Mouse (Mus musculus) naive thymus-derived CD4-positive, alpha-beta T cell, adult 2 months (primary cell): ENCODE measurements around the gene Lgr5.
A peak's percentile ranks its signal among the peaks of the same experiment; 100 is the strongest.

Experiments
- DNase-seq: peaks from one replicate; pipeline ENCODE4 v3.0.0-alpha.2; 2011; ENCODE audit warnings: low read depth

Lgr5 gene

DNA sequence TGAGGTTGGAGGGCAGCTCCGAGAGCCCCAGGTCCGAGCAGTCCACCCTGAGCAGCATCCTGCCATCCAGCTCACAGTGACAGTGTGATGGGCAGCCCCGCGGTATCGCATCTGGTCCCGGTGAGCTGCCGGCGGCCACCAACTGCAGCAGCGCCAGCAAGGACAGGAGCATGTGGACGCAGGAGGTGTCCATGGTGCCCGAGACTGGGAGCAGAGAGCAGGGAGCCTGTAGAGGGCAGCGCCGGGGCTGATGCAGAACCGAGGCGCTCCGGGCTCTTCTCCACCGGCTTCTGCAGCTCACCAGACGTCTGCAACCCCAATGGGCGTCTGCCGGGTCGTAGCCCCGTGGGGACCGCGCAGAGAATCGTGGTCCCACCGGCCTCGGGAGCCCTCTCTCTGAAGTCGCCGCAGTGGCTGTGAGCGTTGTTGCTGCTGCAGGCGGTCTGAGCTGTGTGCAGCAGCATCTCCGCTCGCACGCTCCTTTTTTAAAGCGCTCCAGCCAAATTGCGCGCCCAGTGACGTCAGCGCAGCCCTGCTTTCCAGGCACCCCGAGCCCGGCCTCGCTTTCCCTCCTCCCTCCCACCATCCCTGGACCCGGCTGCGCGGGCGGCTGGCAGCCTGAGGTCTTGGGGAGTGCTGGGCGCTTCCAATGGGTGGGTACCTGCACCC, at the start of gene Lgr5:
Lgr5 (minus strand) TSS at position 480 of the 669 bp plus-strand sequence.
- DNase-seq: no peak

DNA sequence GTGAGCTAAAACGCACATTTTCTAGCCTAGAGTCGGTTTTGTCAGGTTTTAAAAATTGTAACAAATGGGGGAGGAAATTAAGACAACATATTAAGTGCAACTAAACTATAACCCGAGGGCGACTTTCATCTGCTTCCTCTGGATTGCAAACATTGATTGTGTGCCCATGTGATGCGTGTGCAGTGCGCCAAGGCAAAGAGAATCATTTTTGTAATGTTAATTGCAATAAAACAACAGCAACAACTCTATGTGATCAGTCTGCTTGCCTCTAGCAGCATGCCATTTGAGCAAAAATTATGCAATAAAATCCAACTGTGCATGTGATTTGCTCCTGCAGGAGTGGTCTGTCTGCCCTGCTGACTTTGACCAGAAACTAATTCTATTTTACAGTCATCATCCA, 39.1 kb upstream of the Lgr5 start:
- no peak for DNase-seq

DNA sequence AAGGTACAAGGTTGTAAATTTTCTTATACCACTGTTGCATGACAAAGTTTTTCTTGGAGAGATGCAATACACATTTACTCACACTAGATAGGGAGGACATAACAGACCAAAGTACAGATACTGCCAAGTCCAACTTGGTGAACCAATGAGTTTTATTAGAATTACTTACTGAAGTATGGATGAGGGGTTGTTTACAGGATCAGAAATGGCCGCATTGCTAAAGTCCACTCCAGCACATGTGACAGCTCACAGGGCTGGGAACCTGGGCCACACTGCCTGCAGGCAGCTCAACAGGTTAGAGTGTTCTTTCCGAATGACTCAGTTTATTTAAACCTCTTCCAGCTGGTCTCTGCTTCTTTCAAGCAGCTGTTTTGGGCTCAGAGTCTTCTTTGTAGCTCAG, 37.4 kb upstream of the Lgr5 start:
- no peak for DNase-seq

DNA sequence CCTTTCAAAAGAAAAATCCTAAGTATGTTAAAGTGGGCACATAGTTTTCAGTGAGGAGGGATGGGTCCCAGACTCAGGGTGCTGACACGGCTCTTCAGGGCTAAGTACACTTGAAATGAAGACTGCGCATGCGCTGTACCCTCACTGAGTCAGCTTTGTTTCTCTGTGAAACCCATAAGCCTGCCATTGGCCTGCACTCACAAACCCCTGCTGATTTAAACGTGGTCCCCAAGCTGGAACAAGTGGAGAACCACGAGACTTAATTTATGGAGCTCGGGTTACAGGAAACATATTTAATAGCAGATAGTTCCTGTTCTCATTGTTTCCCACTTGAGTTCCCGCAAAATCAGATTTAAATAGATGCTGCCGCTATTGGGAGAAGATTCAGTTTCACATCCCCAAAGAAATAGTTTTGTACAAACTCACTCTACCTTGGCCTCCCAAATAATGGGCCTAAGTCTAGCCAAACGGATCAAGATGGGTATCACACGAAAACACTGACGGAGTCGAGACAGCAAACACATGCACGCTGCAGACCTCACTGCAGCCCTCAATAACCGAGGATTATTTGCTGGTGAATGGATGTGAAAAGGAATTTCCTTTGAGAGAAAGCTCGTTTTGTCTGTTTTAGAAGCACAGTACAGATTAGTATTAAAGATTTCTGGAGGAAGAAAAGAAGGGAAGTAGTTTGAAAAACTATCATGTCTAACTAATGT, 36.5 kb upstream of the Lgr5 start:
- no peak for DNase-seq

DNA sequence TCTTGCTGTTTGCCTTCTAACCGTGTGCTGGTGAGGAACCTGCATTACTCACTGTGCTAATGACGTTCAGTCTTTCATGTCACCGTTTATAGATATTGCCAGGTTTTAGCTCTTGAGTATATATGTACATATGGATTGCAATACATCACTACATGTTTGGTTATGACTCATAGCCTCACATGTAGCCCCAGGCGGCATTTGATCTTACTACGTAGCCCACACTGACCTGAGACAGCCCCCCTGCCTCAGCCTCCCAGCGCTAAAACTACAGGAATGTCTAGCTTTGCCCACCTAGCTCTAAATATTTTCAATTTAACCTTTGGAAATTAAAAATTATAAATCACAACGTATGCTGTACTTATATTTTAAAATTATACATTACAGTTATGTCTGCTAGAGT, 35.9 kb upstream of the Lgr5 start:
- no peak for DNase-seq

DNA sequence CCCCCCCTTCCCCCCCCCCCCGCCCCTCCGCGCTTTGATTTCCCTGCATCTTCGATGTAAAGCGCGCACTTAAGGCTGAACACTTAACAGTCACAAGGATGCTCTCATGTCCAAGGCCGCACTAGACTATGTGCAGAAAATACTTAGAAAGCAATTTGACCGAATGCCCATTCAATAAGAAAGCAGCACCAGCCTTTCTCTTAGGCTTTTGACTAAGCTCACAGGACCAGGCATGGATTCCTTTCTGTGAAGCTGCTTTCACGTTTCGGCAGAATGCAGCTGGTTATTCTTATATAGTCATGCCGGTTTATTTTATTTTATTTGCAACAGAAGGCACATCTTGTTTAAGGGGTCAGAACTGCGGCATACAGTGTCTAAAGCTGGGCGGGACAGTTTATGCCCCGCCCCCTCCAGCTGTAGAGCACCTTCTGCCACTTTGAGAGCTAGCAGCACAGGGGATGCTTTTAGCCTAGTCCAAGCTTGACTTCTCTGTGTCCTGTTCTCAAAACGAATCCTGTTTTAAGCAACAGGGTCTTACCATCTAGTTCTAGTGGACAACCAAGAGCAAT, 30.8 kb upstream of the Lgr5 start:
- no peak for DNase-seq

DNA sequence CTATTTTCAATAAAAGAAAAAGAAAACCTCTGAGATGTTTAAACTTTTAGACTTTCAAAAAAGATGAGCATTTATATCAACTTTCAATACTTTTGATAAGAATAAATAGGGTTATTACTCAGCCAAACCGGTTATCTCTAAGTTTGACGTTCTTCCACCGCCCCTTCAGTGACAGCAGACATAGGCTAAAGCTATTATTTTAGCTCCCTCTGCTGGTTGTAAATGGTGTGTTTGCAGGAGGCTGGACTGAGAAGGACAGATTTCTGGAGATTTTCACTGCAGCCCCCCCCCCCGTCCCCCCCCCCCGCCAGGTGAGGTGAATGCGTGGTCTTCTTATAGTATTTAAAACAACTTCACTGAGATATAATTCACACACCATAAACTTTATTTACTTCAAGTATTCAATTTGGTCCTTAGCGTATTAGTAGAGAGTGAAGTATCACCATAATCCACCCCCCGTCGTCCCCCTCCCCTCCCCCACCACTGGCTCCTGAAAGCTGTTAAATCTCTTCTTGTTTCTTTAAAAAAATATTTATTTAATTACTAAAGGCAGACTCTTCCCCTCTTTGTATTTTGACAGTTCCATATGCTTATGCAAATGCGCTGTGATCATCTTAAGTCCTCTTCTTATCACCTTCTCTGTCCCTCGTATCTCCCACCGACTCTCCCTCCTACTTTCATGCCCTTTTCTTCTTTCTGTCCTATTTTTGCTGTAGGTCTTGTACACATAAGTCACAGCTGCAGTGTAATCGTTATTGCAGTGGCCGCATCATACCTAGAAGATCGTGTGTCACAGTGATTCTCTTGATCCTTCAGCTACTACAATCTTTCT, 30.1 kb upstream of the Lgr5 start:
- DNase-seq: peak; percentile 35

DNA sequence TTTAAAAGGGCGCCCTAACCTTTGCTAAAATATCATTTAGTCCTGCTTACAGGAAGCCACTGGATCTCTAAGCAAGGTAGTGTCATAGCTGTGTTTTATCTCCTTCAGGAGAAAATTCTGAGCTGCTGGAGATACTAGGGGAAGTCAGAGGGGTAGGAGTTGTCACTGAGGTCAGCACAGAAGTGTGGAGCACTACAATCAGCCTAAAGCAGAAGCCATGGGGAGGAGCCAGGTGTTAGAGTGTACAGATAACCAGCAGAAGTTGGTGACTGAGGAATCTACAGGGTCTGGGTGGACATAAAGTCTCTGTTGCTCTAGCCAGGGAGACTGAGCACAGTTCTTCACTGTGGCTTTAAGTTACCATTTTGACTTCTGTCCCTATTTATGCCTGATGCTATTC, 8.2 kb upstream of the Lgr5 start:
- DNase-seq: no peak

DNA sequence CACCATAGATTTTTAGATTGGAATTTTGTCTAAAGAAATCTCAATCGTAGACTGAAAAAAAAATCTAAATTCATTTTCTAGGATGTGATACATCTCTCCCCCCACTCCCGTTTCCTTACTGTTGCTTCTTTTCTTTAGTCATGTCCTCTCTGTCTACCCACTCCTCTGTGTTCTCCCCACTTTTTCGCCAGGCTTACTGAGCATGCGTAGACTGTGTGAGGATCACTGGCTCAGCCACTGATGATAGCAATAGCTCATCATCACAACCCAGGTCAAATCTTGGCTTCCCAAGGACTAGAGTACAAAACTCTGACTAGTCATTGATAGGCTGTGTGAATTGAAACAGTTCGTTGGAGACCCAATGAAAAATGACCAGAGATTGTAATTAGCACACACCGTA, 6.1 kb upstream of the Lgr5 start:
- no peak for DNase-seq

DNA sequence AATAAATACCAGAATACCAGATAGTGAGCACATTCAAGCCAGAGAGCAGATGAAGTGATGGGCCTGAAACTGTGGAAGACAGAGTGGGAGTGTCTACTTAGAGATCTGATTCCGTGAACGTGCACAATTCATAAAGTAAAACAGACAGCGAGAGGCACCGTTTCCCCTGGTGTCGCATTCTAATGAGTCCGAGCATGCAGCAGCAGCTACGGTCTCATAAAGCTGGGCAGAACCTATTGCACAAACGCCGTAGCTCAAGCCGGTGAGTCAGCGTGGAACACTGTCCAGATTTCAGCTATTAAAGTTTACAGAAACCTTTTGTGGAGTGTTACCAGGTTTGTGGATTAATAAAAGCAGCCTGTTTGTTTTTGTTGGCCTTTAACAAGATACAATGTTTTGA, 5.6 kb upstream of the Lgr5 start:
- DNase-seq: no peak

DNA sequence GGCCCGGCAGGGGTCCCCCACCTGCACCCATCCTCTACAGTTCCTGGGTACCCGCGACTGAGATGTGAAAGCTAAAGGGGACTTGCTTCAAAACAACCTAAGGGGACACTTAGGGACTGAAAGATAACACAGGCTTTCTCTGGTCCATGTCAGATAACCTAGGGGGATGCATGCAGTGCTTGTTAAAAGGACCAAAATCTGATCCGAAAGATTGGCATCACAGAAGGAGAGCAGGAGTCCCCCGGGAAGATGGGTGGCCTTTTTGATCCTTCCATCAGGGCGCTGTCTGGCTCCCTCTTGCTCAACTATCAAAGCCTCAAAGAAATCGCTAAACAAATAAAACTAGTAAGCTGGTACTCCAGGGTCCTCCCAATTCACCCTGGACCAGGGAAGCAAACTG, 399 bp upstream of the Lgr5 start:
- no peak for DNase-seq

DNA sequence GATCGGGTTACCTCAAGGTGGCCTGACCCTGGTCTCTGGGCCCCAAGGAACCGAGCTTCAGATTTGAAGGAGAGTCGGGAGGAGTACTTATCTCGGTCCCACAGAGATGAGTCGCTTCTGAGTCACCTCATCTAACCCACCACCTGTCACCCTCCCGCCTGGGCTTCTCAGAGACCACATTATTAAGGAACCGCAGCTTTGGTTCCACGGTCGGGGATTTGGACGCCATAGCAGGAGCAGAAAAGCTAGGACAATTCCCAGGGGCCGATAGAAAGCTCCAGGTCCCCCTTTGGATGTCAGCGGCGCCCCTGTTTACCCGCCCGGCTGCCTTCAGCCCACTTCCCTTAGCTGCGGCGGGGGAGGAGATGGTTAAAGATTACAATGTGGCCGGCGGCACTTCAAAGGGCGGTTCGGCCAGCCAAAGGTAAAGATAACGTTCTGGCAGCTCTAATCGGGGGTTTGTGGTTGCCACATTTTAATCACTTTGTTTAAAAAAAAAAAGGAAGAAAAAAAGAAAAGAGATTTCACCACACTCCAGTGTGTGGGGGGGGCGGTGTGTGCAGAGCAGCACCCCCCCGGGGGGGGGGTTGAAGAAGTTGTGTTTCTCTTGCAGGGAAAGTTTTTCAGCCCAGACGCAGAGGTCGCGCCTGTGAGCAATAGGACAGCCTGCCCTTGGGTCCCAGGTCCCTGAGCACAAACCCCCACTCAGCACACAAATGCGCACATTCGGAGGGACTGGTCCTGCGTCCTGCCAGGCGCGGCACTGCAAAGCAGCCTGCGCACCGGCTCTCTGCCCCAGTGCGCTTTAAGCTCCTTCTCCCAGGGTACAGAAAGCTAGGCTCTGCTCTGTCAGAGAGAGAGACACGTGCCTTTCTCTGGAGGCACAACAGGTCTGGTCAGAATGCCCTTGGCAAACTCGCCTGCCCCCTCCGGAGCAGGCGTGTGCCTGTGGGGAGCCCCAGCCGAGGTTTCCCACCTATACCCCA, 1.0 kb downstream of the Lgr5 start:
- DNase-seq: no peak

DNA sequence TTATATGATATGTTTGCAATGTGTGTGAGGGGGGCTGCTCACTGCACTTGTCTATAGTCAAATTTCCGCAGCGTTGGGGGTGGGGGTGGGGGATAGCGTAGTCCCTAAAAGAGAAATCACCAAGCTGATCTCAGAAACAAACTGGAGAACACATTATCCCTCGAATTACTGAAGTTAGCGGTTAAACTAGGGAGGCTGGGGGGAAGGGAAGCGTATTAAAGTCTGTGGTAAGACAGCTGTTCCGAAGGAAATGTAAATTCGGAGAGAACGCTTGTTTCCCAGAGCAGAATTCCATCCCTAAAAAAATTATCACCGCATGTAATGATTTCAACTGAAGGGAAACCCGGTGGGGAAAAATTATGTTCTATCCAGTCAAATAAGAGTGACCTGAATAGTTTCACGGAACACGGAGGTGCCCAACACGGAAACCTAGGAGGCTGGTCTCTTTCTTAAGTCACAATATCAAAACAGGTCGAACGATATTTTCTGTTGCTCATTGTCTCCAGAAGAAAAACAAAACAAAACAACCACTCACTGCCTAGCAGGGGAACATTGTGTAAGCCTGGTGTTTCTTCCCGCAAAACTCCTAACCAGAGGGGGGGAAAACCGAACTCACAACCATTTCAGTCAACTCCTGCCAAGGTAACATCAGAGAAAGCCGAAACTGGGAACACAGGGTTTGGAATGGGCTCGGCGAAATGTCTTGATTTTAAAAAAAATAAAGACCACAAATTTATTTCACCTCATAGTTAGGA, 1.9 kb downstream of the Lgr5 start:
- no peak for DNase-seq

DNA sequence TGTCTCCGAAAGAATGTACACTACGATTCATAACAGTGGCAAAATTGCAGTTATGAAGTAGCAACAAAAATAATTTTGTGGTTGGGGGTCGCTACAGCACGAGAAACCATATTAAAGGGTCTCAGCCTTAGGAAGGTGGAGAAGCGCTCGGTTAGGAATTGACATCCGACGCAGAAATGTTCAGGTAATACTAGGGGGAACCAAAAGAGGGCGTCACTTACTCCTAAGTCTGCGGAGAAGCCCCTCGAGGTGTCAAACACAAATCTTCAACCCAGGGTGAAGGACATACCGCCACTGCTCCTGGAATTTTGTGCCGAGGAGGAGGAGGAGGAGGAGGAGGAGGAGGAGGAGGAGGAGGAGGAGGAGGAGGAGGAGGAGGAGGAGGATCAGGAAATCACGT, 2.9 kb downstream of the Lgr5 start:
- DNase-seq: no peak

DNA sequence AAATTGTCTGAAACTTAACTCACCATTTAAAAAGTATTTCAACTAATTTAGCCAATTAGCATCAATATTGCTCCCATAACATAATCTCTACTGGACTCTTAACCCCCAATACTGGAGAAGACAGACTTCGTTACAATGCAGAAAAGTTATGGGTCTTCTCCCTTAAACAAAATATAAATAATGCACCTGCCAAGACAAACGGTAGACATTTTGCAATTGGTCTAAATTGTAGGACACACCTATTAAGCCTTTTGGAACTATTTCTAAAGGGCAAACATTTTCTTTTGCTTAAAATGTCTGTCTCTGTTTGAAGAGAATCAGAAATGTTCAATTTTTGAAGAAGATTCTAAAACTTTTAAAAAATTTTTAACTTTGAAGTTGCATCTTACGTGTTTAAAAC, 4.5 kb downstream of the Lgr5 start:
- DNase-seq: no peak

DNA sequence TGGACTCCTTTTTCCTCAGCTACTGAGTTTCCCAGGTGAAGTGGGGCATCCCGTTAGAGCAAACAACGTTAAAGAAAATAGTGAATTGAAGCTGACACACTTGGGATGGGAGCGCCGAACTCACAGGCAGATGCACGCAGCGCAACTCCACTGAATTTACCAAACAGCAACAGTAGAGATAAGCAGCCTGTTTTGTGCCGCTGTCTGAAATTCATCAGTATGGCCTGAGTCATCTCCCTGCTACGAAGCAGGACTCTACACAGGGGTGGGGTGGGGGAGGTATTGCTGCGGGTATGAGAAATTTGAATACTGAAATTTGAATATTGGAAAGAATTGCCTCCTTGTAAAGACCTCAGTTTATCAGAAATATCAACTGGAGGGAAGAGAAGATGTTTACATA, 5.6 kb downstream of the Lgr5 start:
- DNase-seq: no peak

DNA sequence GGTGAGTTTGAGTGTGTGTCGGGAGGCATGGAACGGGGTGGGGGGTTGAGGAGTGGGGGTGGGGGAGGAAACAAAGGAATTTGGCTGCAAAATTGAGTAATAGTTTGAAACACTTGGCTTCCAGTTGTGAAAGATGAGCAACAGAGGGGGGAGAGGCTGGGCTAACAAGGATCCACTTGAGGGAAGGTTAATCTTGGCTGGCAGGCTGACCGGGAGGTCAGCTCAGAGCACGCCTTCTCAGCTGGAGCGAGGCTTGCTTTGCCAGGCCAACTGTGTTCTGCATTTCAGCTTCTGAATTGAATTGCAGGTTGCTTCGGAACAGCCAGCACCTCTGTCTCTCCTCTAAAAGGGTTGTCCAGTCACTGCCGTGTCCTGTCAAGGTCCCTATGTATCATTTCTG, 8.1 kb downstream of the Lgr5 start:
- DNase-seq: no peak

DNA sequence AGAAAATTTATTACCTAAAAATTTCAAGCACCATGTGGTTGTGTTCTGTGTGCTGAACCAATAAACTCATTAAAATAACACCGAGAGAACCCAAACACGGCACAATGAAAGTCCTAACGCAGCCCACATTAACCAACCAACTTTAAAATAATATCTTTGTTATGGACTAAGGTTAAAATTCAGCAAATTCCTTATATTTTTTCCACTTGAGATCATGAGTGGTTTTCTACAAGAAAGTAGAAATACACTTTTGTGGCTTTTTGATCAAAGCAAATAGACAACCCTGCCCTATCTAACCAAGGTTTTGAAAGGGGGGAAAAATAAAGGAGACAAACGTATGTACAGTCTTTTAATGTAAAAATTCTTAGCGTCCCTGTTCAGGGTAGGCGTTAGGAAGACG, 8.5 kb downstream of the Lgr5 start:
- no peak for DNase-seq

DNA sequence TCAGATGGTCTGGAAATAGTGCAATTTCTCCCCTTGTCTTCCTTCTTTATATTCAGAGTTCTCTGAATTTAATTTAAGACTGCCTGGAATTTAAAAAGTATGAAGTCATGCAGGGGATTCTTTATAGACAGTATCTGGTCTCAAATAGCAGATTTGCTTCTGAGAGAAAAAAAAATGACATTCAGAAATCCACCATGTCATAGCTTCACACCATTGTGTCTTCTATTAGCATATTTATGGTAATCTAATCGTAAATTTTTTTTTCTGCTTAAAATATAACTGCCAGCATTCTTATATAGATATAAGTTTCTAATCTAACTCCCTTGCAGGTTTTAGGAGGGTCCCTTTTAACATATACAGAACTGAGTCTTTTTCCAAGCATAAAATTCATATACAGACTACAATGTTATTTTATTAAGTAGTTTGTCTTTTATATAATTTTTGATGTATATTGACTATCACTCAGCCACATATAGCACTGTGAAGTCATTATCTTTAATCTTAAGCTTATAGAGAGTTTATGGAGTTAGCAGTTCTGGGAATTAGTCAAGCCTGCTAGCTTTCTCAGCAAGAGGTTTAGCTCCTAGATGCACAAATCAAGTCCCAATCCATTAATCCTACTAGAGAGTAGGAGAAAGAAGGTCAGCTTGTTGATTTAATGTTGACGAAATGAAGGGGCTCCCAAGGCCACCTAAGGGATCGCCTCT, 15.7 kb downstream of the Lgr5 start:
- DNase-seq: no peak

DNA sequence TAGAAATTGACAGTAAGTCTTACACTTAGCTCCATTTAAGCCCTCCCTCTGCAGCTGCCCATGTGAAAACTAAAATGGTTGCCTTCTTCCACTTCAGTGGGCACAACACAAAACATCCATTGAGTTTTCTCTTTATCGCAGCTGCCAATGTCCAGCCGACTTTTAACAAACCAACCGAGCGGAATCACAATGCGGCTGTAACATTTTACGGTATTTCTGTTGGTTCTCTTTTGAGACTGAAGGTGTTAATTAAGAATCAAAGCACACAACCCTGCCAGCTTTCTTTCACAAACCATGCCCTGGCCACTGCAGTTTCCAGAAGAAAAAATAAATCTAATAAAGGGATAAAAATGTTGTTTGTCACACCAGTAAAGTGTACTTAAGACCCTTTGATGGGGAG, 16.3 kb downstream of the Lgr5 start:
- DNase-seq: no peak
